Mouse (Mus musculus) stomach, postnatal 0 days (tissue): ENCODE results near the gene Timm29.

ENCODE experiments used
- CTCF ChIP-seq: IDR thresholded peaks from 2 replicates; pipeline ENCODE4 v1.5.1; 2016; ENCODE audit warnings: antibody characterized with exemption, low read depth, mild to moderate bottlenecking, moderate library complexity
- EP300 ChIP-seq: optimal IDR thresholded peaks from 2 replicates; pipeline ENCODE3; 2016; ENCODE audit warnings: antibody characterized with exemption

GRCm38 (mm10) chr9:21591831-21592702, 455 bp upstream of the Timm29 start:
- no peak for TF ChIP-seq CTCF
- TF ChIP-seq EP300: no peak
